Mouse (Mus musculus) C2C12 (cell line): ENCODE measurements around the gene Sertad4. TPM values are rescaled to one million over a fixed set of nuclear protein-coding genes. Genes with fewer than 3 reads are reported as not detected.

Source experiments
- H3K27me3 ChIP-seq: one replicate; pipeline ENCODE4 v1.6.1; 2011; ENCODE audit not compliant: control insufficient read depth, insufficient read depth, insufficient read length
- H3K36me3 ChIP-seq: one replicate; pipeline ENCODE4 v1.6.1; 2011; ENCODE audit not compliant: control insufficient read depth, insufficient read depth
- H3K4me3 ChIP-seq: one replicate; pipeline ENCODE4 v1.5.1; 2011; ENCODE audit warnings: mild to moderate bottlenecking, control low read depth; ENCODE audit not compliant: poor library complexity, insufficient read depth, severe bottlenecking
- H3K79me2 ChIP-seq: one replicate; pipeline ENCODE4 v1.6.1; 2011; ENCODE audit not compliant: control insufficient read depth, insufficient read depth
- H3K79me3 ChIP-seq: one replicate; pipeline ENCODE4 v1.6.1; 2011; ENCODE audit warnings: low read depth, control low read depth
- H3ac ChIP-seq: one replicate; pipeline ENCODE3; 2011; ENCODE audit warnings: low read depth; ENCODE audit not compliant: control insufficient read depth, insufficient read length
- CEBPB ChIP-seq: IDR thresholded peaks from one replicate; pipeline ENCODE4 v1.6.1; 2011; ENCODE audit warnings: low read depth, mild to moderate bottlenecking, control low read depth, moderate library complexity
- CTCF ChIP-seq: IDR thresholded peaks from one replicate; pipeline ENCODE4 v1.5.1; 2011; ENCODE audit not compliant: control insufficient read depth, insufficient read depth, insufficient read length
- FOSL1 ChIP-seq: IDR thresholded peaks from one replicate; pipeline ENCODE4 v1.8.0; 2011; ENCODE audit warnings: mild to moderate bottlenecking, low read length; ENCODE audit not compliant: poor library complexity, insufficient read depth, severe bottlenecking
- MAX ChIP-seq: IDR thresholded peaks from one replicate; pipeline ENCODE4 v1.6.1; 2011; ENCODE audit warnings: mild to moderate bottlenecking, control low read depth
- MYOD1 ChIP-seq: IDR thresholded peaks from one replicate; pipeline ENCODE4 v1.6.1; 2011; ENCODE audit warnings: low read depth; ENCODE audit not compliant: control insufficient read depth, insufficient read length
- MYOG ChIP-seq: IDR thresholded peaks from one replicate; pipeline ENCODE4 v1.6.1; 2011; ENCODE audit not compliant: control insufficient read depth, insufficient read length; ENCODE audit errors: extremely low read depth
- USF1 ChIP-seq: IDR thresholded peaks from one replicate; pipeline ENCODE4 v1.6.1; 2011; ENCODE audit warnings: low read depth, mild to moderate bottlenecking, control low read depth, moderate library complexity
- polyA plus RNA-seq: library from polyadenylated mRNA; unstranded; fragments of >200 nt; fragmentation: generic; extraction: Trizol; gene quantifications from one replicate; pipeline ENCODE4 v1.2.1, GENCODE M21; 2012; ENCODE audit warnings: missing spikeins

Sertad4 gene
- polyA plus RNA-seq, 1 experiment = 18.9 TPM

- TF ChIP-seq CEBPB = no peak
- TF ChIP-seq USF1 = no peak
- no peak for TF ChIP-seq FOSL1
- no peak for TF ChIP-seq MYOG
- no peak for TF ChIP-seq MYOD1
- TF ChIP-seq CTCF = no peak
- TF ChIP-seq MAX = no peak
- H3K4me3 ChIP-seq = no peak overlapping the region
- no peak overlapping the region for H3ac ChIP-seq
- H3K79me3 ChIP-seq = no peaks in the 10 kb centered on the region
- no peaks in the 10 kb centered on the region for H3K79me2 ChIP-seq
- H3K27me3 ChIP-seq = no peaks in the 10 kb centered on the region
- H3K36me3 ChIP-seq = no peaks in the 10 kb centered on the region
These were observed 23.2 kb downstream of the Sertad4 start for GRCm38 (mm10) chr1:192832338-192832737.

- Histone ChIP-seq H3K27me3 (no peaks in the 10 kb centered on the region), H3ac (no peak overlapping the region), H3K79me3 (no peaks in the 10 kb centered on the region), H3K36me3 (no peaks in the 10 kb centered on the region), H3K79me2 (no peaks in the 10 kb centered on the region), H3K4me3 (no peak overlapping the region)
- TF ChIP-seq MAX = no peak
- no peak for TF ChIP-seq MYOG
- TF ChIP-seq FOSL1 = no peak
- TF ChIP-seq CTCF = no peak
- TF ChIP-seq MYOD1 = no peak
- no peak for TF ChIP-seq USF1
- TF ChIP-seq CEBPB = no peak
These were observed 25.1 kb downstream of the Sertad4 start for GRCm38 (mm10) chr1:192830444-192830843.

DNA sequence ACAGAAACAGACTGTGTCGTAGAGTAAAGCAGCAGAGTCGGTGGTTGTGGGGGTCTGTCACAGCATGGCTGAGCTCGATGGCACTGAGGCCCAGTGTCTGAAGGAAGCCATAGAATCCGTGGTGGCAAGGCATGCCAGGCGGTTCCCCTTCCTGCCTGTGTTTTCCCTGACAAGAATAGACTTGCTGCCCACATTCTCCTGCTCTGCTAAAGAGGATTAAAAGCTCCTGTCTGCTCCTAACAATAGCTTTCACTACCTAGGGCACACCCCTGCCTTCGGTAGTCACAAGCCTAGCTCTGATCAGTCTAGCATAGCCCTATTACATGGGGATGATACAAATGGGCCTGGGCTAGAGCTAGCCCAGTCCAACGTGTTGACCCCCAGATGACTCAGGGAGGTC is 26.6 kb downstream of the Sertad4 start:
- TF ChIP-seq MYOG (no peak), USF1 (no peak), MYOD1 (no peak), CEBPB (no peak), MAX (no peak), CTCF (no peak), FOSL1 (no peak)
- Histone ChIP-seq H3K36me3 (no peaks in the 10 kb centered on the region), H3K79me2 (no peaks in the 10 kb centered on the region)

DNA sequence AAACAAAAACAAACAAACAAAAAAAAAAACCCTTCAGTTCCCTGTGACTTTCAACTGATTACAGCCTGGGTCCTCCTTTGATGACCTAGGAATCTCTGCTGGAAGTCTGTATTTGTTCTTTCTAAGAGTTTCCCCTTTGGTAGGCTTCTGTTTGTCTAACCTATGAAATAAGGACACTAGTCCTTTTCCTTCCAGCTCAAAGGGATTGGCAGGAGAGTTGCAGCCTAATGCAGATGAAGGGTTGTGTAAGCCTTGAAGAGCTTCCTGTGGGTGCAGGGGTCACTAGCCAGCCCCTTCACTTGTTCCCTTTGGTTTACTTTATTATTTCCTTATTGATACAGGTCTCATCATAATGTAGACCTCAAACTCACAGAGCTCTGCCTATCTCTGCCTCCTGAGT is 27.6 kb downstream of the Sertad4 start:
- H3K36me3 ChIP-seq = no peaks in the 10 kb centered on the region
- no peaks in the 10 kb centered on the region for H3K79me2 ChIP-seq
- no peaks in the 10 kb centered on the region for H3K27me3 ChIP-seq
- TF ChIP-seq MYOG (no peak), MYOD1 (no peak), CEBPB (no peak), USF1 (no peak), CTCF (no peak), MAX (no peak), FOSL1 (no peak)
- H3ac ChIP-seq = no peak overlapping the region
- H3K4me3 ChIP-seq = no peak overlapping the region
- no peaks in the 10 kb centered on the region for H3K79me3 ChIP-seq

More for the DNA sequence above, 26.6 kb downstream of the Sertad4 start:
- no peak overlapping the region for H3ac ChIP-seq
- H3K4me3 ChIP-seq = no peak overlapping the region
- H3K79me3 ChIP-seq = no peaks in the 10 kb centered on the region
- H3K27me3 ChIP-seq = no peaks in the 10 kb centered on the region

- H3K79me3 ChIP-seq = no peaks in the 10 kb centered on the region
- TF ChIP-seq CEBPB (no peak), USF1 (no peak), MYOG (no peak), CTCF (no peak), MYOD1 (no peak), FOSL1 (no peak), MAX (no peak)
- no peaks in the 10 kb centered on the region for H3K27me3 ChIP-seq
- H3ac ChIP-seq = no peak overlapping the region
- H3K36me3 ChIP-seq = no peaks in the 10 kb centered on the region
- H3K4me3 ChIP-seq = no peak overlapping the region
- no peaks in the 10 kb centered on the region for H3K79me2 ChIP-seq
These were observed 29.8 kb downstream of the Sertad4 start for GRCm38 (mm10) chr1:192825746-192826145.

DNA sequence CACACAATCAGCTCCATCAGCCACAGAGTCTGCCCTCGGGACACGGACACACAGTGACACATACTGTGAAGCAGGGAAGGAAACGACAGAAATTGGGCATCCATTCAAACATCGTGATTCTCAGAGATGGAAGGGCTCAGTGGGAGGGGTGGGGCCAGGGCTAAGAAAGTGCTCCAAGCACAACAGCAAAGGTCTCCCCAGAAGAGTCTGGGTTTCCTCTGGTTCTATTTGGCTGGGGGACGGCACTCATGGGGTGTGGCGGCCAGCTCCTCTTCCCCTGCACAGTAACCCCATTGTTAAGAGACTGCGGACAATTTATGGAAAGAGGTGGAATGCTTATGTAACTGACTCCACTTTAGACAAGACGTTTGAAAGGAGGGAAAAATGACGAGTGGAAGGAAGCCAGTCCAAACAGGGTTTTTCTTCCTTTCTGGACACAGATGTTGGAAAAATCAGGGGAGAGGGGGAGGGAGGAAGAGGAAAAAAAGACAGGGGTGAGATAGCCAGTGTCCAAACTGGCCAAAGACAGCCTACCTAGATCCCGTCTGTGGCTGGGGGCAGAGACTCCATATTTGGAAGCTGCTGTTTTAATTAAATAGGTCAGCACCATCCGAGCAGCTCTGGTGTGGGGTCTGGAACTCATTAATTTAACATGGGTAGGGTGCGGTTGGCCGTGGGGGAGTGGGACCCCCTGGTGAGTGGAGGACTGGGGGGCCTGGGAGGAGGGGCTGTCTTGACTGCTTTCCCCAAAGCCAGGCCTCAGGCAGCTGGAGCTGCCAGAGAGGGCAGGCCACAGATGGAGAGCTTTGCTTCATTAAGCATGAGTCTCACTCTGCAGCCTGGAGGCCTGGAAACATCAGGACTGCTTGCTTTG is 32.7 kb downstream of the Sertad4 start:
- no peak for TF ChIP-seq FOSL1
- TF ChIP-seq CTCF = no peak
- TF ChIP-seq MAX = no peak
- TF ChIP-seq CEBPB = no peak
- no peak for TF ChIP-seq MYOD1
- no peak for TF ChIP-seq MYOG
- TF ChIP-seq USF1 = no peak
- Histone ChIP-seq H3ac (no peak overlapping the region), H3K36me3 (no peaks in the 10 kb centered on the region), H3K27me3 (no peaks in the 10 kb centered on the region), H3K79me3 (no peaks in the 10 kb centered on the region), H3K4me3 (no peak overlapping the region), H3K79me2 (no peaks in the 10 kb centered on the region)
